Mouse (Mus musculus) megakaryocyte-erythroid progenitor cell, adult 5-6 weeks (primary cell): ENCODE measurements at regions not wholly inside any gene's neighbourhood (a gene's known extent, or its start where the extent isn't known, plus 50 kb on each side); places are given as distances from the start of the nearest gene placed in this dataset.
A peak's percentile ranks its signal among the peaks of the same experiment; 100 is the strongest.
"Not testable (repeated sequence)": the region's sequence is repeated elsewhere in the genome, so short reads cannot be mapped to it uniquely, and the experiment has no call there.

Source experiments
- ATAC-seq: replicated peaks from 2 replicates; pipeline ENCODE4 v1.8.0; 2016; ENCODE audit warnings: mild to moderate bottlenecking, inconsistent platforms; ENCODE audit not compliant: severe bottlenecking, poor library complexity, low FRiP score, low TSS enrichment

DNA sequence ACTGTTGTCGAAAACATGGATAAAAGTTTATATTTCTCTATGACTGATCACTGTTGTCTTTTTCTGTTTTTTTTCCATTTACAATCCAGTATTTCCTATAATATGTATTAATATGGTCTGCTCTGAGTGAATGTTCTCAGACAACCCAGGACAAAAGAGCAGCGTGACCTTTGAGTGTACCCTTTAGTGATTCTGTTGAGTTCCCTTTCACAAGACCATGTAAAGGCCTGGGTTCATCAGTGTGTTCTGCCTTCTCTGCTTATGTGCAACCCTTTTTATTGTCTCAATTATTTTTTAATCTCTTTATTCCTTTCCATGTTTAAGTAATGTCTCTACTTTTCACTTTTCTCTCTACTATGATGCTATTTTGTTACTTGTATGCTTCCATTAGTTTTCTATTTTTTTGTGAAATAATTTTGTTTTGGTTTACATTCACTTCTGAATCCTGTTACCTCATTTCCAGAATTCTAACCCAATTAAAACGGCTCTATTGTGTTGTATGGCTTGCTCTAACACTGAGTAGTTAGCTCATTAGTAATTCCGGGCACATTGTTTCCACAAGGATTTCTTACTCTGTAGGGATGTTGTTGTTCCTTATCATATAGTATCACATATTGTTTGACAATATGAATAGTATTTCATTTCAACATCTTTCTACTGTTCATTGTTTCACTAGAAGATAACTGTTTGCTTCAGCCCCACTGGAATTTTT, 523.9 kb upstream of the Hsf2 start:
- no peak for ATAC-seq

DNA sequence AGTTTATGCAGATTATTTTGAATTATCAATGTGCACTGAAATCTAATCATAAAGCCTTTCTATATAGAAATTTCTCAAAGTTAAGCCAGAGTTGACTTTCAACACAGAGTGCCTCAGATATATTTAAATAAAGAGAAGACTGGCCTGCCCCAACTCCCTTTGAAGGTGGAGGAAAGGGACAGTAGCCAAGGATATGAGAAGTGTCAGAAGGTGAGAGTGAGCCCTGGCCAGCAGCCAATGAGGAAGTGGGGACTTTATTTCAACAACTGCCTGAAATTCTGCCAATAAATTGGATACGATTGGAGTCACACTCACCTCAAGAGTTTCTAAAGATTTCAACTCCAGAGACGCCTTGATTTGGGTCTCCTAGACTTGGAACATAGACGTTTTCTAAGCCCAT, 523.0 kb upstream of the Hsf2 start:
- no peak for ATAC-seq

DNA sequence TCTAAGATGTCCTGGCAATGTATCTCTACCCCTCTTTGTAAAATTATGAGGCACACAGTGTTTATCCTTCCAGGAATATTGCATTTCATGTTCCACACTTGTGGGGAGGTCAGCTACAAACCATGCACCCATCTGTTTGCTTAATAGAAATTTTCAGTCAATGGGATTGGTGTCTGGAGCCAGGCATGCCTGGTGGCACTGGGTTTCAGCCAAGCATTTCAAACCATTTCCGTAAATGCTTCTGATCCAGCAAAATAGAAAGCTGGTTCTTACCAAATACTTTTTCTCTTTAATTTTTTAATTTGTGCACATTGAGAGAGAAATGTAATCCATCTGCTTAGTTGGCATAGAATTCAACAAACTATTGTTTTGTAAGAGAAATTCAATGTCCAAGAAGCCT, 517.3 kb upstream of the Hsf2 start:
- ATAC-seq, result no peak

DNA sequence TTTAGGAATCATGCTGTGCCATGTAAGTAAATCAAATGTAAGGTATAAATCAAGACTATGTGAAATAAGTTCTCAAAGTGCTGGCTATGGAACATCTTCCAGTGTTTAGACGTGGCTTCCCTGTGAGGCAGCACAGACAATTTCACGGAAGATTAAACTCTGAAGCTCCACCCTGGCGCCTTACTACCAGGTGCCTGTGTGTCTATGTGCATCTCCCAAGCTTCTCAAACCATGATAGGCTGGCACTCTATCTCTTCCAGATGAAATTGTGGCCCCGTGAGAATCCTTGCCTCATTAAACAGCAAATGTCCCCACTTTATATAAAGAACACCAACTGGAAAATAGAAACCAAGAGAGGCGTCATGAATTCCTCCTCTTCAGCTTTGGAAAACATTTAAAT, 511.4 kb upstream of the Hsf2 start:
- no peak for ATAC-seq

DNA sequence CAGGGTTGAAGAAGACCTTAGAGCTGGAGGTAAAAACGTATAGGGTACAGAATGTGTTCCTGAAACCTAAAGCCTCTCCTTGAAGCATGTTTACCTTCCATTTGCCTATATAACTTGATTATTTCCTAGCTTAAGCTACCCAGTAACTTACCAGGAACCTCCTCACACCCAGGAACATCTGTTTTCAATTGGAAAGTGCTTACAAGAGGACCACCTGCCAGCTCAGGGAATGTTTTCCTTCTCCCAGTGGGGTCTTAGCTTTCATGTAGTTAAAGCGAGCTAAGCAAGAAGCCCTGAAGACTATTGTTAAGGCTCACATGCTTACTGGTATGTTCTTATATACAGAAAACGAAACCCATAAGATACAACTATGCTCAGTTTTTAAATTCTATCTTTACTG, 506.6 kb upstream of the Hsf2 start:
- ATAC-seq, result no peak

DNA sequence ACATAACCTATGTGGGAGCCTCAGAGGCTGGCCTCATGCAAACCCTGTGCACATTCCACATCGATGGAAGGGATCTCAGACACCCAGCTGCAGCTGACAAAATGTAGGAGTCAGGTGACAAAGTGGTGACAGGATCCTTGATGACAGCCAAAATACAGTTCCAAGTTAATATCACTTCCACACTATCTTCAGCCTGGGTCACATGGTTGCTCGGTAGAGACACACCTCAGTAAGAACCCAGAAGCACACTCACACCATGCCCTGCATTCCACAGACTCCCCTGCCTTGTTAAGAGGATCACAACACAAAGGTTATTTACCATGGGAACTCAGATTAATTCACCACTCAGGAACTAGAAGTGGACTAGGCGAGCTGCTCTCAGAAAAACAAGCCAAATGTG, 505.4 kb upstream of the Hsf2 start:
- ATAC-seq, result no peak

DNA sequence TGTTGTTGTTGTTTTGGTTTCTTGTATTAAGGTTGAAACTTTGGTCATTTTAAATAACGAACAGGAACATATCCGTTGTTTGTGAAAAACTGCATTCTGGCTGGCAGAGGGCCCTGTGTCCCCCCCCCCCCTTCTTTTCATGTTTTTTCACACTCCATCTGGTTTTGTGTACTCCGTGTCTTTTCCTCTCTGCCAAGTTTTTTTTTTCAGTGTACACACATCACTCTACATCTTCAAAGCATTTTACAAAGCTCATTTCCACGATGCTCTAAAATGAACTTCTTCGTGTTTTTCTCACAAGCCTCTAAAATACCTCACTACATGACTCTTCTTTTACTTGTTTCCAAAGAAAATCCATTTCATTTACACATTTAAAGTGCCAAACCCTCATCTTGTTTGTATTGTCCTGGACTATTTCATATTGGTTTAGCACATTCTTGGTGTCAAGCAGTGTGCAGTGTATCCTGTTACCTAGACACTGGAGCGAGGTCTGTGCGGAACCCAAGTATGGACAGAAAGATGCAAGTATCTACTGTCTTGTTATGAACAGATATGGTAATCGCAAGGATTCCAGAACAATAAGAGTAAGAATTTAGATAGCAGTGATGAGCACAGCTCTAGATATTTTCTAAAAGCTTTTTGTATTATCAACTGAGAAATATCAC, 503.5 kb upstream of the Hsf2 start:
- no peak for ATAC-seq

DNA sequence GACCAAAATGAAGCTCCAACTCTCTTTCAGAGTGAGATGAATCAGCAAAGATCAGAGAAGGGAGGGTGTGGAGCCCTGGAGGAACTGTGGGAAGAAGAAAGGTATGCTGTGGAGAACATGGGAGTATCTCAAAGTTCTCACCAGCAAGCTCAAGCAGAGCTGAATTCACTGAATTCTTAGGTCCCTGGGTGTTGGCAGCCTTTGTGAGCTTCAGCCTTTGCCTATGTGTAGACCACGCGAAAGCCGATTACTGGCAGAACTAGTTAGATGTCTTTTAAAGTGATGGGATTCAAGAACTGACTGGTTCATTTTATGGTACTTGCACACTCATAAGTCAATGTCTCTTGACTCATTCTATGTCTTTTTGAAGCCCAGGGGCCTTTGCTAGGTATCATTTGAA, 491.2 kb upstream of the Hsf2 start:
- ATAC-seq, result no peak

DNA sequence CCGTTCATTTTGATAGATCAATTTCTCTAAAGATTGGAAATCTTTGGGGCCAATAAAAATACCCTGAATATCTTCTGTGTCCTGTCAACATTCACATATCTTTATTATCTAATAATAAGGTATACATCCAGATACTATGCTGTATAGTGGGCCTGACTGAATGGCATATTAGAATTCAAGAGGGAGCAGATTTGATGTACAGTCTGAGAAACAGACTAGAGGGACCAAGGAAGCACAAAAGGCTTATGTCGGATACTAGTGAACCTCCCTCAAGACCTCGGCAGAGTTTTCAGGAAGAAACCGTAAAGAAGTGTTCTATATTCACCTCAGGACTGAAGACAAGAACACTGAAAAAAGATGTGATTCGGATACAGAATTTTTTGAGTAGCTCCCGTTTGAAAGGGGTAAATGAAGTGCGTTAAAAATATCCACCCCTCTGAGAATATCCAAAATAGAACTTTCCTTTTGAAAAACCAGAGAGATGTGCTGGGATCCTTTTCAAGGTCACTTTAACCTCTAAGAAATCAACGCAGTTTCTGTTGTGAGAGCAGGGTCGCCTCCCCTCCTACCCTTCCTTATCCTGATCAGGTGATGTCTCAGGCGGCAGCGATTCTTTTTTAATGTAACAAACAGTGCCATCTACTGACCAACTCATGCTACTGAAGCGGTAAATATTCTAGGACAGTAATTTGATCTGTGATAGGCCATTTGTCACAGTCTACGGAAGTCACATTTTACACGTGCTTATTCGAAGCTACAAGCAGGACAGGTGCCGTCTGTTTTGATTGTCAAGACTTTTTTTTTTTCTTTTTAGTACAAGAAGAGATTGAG, 485.1 kb upstream of the Hsf2 start:
- peak; percentile 98 for ATAC-seq

DNA sequence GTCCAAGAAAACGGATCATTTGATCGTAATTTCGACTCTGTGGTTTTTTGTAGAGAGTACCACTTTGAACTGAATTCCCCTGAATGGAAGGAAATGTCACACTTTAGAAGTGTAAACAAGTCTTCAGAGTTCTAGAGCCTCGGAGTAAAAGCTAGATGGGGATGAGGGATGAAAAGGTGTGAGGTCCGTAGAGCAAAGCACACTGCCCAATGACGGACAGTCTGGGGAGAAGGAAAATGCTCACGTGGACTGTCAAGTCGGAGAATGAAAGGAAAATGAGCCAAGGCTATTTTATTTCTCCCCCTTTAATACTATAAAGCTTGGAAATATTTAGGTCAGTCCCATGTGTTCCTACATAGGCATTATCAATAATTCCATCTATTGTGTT, 484.5 kb upstream of the Hsf2 start:
- no peak for ATAC-seq

DNA sequence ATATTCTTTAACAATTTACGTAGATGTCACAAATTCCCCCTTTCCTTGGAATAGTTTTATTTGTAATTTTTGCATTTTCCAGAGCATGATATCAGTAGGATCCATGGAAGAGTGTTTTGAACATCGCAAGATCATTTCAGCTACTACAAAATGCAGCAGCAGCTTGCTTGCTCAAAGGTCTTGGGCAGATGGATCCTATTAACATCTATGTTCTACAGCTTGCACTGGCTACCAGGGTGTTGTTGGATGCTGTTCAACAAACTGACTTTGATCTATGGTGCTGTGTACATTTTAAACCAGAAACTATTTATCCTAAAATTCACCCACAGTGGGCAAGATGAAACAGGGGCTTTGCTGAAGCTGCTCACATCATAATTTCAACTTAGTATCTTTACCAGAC, 448.5 kb upstream of the Hsf2 start:
- no peak for ATAC-seq

DNA sequence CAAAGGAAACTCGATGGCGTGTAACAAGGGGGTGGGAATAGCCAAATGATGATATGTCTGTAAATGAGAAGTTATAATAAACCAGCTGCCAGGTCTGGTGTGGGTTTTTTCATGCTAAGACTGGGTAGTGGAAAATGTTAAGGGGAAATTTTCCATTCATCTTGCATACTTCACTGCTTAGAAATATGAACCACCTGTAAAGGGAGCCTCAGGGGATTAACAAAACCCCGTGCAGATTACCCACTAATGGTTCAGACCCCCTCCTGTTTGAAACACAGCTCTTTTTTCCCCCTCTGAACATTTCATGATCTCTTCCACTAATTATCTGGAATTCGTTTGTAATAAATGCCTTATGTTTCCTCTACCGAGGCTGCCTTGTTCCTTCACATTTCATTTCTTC, 446.0 kb upstream of the Hsf2 start:
- no peak for ATAC-seq

DNA sequence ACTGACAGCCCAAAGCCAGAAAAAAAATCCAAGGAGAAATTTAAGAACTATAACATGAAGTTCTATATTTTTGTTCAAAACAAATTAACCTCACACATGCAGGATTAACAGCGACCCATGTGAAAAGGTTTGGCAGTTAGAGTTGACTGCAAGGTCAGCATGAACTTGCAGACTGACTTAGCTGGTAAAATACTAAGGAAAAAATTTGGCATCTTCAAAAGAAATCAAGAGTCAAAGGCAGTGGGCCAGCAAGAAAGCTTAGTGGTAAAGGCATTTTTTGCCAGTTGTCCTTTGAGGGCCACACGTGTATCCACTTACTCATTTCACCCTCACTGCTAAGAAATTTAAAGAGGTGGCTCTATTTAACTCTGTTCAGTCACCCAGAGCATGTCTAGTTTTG, 440.2 kb upstream of the Hsf2 start:
- no peak for ATAC-seq

DNA sequence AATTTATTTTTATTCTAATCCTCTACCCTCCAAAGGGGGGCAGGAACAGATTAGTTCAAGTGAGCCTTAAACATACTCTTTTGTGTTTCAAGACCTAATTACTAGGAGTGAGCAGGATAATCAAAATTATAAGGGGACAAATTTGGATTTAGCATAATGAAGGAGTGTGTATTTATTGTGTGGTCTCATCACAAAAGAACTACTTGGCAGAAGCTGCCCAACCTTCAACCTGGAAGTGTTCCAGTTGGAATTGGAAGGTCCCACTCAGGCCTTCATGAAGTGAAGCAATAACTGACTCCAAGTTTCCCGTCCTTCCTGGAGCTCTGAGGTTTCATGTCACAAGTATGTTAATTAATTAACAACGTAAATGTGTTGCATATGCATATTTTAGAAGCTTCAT, 439.3 kb upstream of the Hsf2 start:
- no peak for ATAC-seq

DNA sequence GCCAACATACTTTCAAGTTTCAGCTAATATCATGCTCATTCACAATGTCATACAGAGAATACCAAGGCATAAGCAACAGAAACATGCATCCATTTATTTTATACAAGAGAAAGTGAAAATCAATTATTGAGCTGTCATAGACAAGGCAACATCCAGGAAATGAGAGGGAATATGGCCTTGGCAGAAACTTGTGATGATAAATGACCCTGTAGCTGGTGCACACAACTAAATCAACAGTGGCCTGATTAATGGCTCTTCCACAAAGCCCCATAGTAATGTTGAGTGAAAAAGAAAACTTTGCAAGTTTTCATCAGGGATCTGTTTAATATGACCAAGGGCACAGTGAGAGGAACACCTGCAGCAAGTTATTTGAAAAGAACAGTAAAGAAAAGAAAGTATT, 438.5 kb upstream of the Hsf2 start:
- no peak for ATAC-seq

DNA sequence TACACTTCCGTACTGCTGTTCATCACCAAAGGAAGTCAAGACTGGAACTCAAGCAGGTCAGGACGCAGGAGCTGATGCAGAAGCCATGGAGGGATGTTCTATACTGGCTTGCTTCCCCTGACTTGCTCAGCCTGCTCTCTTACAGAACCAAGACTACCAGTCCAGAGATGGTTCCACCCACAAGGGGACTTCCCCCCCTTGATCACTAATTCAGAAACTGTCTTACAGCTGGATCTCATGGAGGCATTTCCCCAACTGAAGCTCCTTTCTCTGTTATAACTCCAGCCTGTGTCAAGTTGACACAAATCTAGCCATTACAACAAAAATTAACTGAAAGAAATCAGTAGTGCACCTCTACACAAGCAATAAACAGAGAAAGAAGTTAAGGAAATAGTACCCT, 432.8 kb upstream of the Hsf2 start:
- ATAC-seq, result not testable (repeated sequence)

DNA sequence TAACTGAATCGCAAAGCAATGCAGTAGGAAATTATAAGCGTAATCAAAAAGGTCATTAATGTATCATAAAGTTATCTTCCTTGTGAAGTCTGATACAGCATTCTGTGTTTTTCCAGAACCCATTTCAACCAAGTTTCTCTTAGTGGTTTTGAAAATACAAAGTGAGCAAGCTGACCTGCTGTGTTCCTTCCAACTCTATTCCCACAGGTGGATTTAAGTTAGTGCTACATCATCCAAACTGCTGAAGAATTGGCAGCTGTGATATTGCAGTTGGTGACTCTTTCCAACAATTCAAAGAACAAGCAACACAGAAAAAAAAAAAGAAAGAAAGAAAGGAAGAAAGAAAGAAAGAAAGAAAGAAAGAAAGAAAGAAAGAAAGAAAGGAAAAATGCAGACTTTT, 396.1 kb upstream of the Hsf2 start:
- no peak for ATAC-seq

DNA sequence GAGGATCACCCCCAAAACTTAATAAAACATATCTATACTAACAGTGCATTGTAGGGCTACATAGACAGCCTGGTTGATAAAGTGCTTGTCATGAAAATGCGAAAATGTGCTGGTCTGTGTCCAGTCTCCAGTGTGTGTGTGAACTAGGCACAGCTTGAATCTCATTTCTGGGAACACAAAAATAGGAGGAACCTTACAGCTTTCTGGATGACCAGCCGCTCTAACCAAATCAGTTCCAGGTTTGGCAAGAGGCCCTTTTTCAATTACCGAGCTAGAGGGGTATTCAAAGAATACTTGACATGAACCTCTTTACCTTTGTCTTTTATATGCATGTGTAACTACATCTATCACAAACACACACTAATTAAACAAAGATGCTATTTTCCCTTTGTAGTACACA, 390.3 kb upstream of the Hsf2 start:
- no peak for ATAC-seq

DNA sequence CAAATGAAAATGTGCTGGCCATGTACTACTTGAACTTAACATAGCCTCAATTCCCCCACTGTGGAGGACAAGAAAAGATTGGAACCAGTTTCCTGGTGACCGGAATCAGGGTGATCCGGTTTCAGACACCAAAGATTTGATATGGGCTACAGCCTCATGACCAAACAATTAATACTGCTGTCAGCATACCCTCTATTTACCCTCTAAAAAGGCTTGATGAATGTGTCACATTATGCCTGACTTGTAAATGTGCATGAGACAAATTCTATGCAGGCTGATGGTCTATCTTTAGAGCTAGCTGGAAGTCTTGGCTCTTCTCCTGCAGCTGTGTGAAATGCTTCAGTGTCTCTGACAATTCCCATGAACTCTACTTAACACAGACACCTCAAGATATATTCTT, 372.8 kb upstream of the Hsf2 start:
- no peak for ATAC-seq

DNA sequence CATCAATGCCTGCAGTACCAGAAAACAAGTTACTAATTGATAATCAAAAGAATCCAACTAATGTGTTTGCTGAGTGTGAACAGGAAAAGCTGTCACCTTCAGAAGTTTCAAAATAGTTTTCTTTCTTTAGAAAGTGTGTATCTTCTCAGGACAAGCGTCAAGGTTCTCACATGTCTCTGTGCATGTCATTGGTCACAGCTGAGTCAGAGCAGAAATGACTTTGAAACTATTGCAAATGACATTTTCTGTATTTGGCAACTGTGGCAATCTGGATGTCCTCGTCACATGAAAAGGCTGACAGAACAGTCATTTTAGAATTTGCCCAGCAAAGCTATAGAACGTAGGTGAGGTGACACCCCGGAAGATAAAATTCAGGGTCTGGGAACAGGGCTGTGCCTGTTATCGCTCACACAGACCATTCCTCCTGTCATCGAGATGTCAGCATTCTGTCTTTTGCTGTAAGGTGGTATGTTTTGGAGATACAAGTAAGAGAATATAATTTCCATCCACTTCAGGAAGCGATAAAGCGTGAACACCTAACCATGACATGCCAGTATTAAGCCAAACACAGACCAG, 371.4 kb upstream of the Hsf2 start:
- ATAC-seq, result no peak
